Mouse (Mus musculus): ENCODE data around the gene Npm1. TPM values are rescaled to one million over a fixed set of nuclear protein-coding genes. Genes with fewer than 3 reads are reported as not detected.

Gene Npm1
- polyA plus RNA-seq, 1 experiment = 178 TPM

GRCm38 (mm10) chr11:33138686-33139085 is 24.3 kb downstream of the Npm1 start:
- Histone ChIP-seq H3K4me3 (ENCODE audit: insufficient read depth, low read length) (no peak overlapping the region), H3K4me1 (ENCODE audit: control insufficient read depth, insufficient read depth, low read length) (no peaks in the 10 kb centered on the region), H3K27ac (ENCODE audit: insufficient read depth, low read length) (no peak overlapping the region)
- TF ChIP-seq CTCF (IDR thresholded peaks at IDR 0.05; ENCODE audit: extremely low read depth, insufficient read depth, low read length) (no peak), POLR2A (IDR thresholded peaks at IDR 0.05; ENCODE audit: extremely low read depth, insufficient read depth, low read length) (no peak)

DNA sequence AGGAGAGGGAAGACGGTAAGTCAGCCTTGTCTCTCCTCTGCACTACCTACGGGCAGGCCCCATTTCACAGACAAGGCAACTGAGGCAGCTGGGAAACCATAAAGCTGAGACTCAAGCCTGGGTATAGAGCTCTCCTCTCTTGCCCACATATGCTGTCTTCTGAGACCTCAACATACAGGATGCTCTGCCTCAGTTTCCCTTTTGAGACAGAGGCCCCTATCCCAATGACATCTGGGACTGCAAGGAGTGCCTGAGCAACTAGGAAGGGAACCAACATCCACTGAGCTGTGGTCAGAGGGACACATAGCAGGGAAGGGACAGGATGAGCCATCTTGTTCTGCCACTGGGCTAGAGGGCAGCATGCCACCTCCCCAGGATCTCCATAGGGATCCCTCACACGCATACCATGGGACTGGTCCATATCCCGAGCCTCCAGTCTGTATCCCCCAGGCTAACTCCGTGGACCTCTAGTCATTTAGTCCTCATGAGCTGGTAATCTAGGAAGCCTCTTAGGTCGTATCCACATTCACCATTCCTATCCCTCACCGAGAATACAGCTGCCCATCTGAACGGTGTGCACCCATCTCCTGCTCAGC is 28.5 kb downstream of the Npm1 start:
- no peaks in the 10 kb centered on the region for H3K4me1 ChIP-seq (ENCODE audit: control insufficient read depth, insufficient read depth, low read length)
- no peak overlapping the region for H3K4me3 ChIP-seq (ENCODE audit: insufficient read depth, low read length)
- TF ChIP-seq CTCF (IDR thresholded peaks at IDR 0.05; ENCODE audit: extremely low read depth, insufficient read depth, low read length) = no peak
- no peak for TF ChIP-seq POLR2A (IDR thresholded peaks at IDR 0.05; ENCODE audit: extremely low read depth, insufficient read depth, low read length)
- no peak overlapping the region for H3K27ac ChIP-seq (ENCODE audit: insufficient read depth, low read length)

DNA sequence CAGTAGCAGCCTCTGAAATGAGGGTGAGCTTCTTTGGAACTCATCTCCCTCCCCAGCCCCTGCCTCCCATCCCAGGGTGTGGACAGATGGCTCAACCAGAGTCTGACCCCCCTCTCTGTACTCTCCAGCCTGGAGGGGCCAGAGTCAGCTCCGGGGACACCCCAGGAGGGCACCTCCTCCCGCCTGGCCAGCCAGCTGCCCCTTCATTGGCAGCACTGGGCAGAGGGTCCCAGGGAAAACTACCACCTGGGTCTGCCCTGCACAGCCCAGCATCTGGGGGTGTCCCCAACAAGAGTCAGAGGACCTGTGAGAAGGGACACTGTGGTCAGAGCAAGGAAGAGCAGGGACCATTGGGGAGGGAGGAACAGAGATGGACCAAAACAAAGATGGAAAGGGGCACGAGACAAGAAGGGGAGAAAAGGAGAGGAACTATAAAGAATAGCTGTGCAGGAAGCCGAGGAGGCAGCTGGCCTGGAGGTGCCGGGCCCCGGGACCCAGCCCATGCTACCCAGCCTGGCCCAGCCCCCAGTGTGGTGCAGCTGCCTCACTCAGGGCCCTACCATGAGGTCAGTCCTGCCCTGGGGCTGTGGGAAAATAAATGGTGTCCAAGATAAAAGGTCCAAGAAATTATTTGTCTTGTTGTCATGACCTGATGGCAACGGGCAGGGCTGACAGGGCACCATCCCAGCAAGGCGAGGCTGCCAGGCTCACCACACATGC is 30.2 kb downstream of the Npm1 start:
- Histone ChIP-seq H3K4me3 (ENCODE audit: insufficient read depth, low read length) (no peak overlapping the region), H3K27ac (ENCODE audit: insufficient read depth, low read length) (no peak overlapping the region), H3K4me1 (ENCODE audit: control insufficient read depth, insufficient read depth, low read length) (no peaks in the 10 kb centered on the region)
- no peak for TF ChIP-seq CTCF (IDR thresholded peaks at IDR 0.05; ENCODE audit: extremely low read depth, insufficient read depth, low read length)
- no peak for TF ChIP-seq POLR2A (IDR thresholded peaks at IDR 0.05; ENCODE audit: extremely low read depth, insufficient read depth, low read length)

- H3K4me3 ChIP-seq (ENCODE audit: insufficient read depth, low read length) = no peak overlapping the region
- TF ChIP-seq POLR2A (IDR thresholded peaks at IDR 0.05; ENCODE audit: extremely low read depth, insufficient read depth, low read length) (no peak), CTCF (IDR thresholded peaks at IDR 0.05; ENCODE audit: extremely low read depth, insufficient read depth, low read length) (no peak)
- H3K27ac ChIP-seq (ENCODE audit: insufficient read depth, low read length) = no peak overlapping the region
- H3K4me1 ChIP-seq (ENCODE audit: control insufficient read depth, insufficient read depth, low read length) = no peaks in the 10 kb centered on the region
Measured at GRCm38 (mm10) chr11:33127058-33127457, 35.9 kb downstream of the Npm1 start.

DNA sequence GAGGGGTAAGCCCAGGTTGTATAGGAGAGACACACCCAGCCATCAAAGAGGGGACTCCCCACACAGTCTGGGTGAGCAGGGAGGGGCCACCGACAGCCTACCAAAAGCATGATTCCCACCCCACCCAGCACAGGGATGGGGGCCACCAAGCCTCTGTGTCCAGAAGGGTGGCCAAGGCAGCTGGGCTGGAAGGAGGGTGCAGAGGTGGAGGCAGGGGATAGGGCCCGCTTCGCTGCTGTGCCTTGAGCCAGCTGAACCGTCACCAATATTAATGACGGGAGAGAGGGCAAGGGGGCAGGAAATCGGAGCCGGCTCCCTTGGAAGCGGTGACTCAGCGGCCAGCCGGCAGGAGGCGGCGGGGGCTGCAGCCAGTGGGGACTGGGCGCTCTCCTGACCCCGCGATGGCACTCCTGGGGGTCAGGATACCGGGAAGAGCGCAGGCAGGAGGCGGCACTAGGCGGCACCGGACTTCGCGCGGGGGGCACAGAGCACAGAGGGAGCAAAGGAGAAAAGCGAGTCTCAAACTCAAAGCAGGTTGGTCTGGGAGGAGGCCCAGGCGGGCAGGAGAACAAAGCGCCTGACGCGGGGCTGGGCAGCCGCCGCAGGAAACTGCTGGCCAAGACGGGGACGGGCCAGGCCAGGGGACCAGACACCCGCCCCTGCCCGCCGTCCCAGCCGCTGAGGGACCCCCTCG is 40.3 kb downstream of the Npm1 start:
- TF ChIP-seq POLR2A (IDR thresholded peaks at IDR 0.05; ENCODE audit: extremely low read depth, insufficient read depth, low read length) = no peak
- no peak for TF ChIP-seq CTCF (IDR thresholded peaks at IDR 0.05; ENCODE audit: extremely low read depth, insufficient read depth, low read length)
- Histone ChIP-seq H3K4me1 (ENCODE audit: control insufficient read depth, insufficient read depth, low read length) (no peaks in the 10 kb centered on the region), H3K4me3 (ENCODE audit: insufficient read depth, low read length) (no peak overlapping the region), H3K27ac (ENCODE audit: insufficient read depth, low read length) (no peak overlapping the region)

- H3K4me1 ChIP-seq (ENCODE audit: control insufficient read depth, insufficient read depth, low read length) = no peaks in the 10 kb centered on the region
- no peak for TF ChIP-seq CTCF (IDR thresholded peaks at IDR 0.05; ENCODE audit: extremely low read depth, insufficient read depth, low read length)
- no peak for TF ChIP-seq POLR2A (IDR thresholded peaks at IDR 0.05; ENCODE audit: extremely low read depth, insufficient read depth, low read length)
- no peak overlapping the region for H3K27ac ChIP-seq (ENCODE audit: insufficient read depth, low read length)
- H3K4me3 ChIP-seq (ENCODE audit: insufficient read depth, low read length) = no peak overlapping the region
Measured at GRCm38 (mm10) chr11:33119556-33119955, 43.5 kb downstream of the Npm1 start.

DNA sequence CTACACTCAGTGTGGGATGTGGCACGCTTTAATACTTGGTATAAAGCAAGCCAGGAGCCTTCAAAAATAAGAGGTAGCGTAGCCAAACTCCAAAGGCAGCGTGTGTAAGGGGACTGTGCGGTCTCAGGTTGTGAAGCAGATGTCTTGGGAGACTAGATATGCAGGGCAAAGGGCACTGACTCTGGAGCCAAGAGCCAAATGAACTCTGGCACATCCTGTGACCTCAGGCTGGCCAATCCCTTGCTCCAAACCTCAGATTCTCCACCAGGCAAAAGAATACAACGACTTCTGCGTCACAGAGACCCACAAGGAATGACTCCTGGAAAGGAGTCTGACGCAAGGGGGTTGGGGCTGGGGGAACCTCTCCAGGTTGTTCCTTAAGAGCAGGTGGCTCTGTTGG is 43.9 kb downstream of the Npm1 start:
- Histone ChIP-seq H3K4me1 (ENCODE audit: control insufficient read depth, insufficient read depth, low read length) (no peaks in the 10 kb centered on the region), H3K4me3 (ENCODE audit: insufficient read depth, low read length) (no peak overlapping the region), H3K27ac (ENCODE audit: insufficient read depth, low read length) (no peak overlapping the region)
- TF ChIP-seq POLR2A (IDR thresholded peaks at IDR 0.05; ENCODE audit: extremely low read depth, insufficient read depth, low read length) = no peak

DNA sequence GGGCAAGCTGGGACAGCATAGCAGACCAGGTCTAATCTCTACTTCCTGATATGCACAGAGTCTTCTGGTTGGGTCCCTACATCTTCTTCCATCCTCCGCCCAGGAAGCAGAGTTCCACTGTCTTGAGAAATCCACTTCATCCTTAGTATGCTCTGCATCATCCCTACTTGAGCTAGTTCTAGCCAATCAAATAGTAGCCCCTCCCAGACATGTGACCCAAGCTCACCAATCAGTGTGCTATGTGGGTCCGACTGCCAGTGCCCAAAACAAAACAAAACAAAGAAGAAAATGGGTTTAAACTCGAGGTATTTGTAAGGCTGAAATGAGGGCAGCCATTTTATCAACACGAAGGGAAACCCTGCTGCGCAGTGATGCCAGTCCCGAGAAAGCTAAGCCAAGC is 44.5 kb downstream of the Npm1 start:
- Histone ChIP-seq H3K27ac (ENCODE audit: insufficient read depth, low read length) (no peak overlapping the region), H3K4me3 (ENCODE audit: insufficient read depth, low read length) (no peak overlapping the region), H3K4me1 (ENCODE audit: control insufficient read depth, insufficient read depth, low read length) (no peaks in the 10 kb centered on the region)
- TF ChIP-seq CTCF (IDR thresholded peaks at IDR 0.05; ENCODE audit: extremely low read depth, insufficient read depth, low read length) = no peak
- TF ChIP-seq POLR2A (IDR thresholded peaks at IDR 0.05; ENCODE audit: extremely low read depth, insufficient read depth, low read length) = no peak

DNA sequence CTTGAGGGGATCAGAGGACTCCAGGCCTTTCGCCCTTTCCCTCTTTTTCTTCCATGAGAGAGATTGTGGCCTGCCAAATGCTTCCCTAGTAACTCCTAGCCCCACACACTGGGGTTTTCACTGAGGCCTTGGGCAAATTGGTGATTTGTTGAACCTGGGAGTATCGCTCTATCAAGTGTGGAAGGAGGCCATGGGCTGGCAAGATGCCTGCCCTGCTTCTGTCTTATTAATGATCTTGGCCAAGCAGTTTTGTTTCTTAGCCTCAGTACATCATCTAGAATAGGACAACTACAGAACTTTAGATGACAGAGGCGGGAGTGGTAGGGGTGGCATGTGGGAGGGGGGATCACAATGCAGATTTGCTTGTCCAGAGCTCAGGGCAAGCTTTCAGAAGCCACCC is 47.2 kb downstream of the Npm1 start:
- Histone ChIP-seq H3K4me3 (ENCODE audit: insufficient read depth, low read length) (no peak overlapping the region), H3K27ac (ENCODE audit: insufficient read depth, low read length) (no peak overlapping the region), H3K4me1 (ENCODE audit: control insufficient read depth, insufficient read depth, low read length) (no peaks in the 10 kb centered on the region)
- no peak for TF ChIP-seq POLR2A (IDR thresholded peaks at IDR 0.05; ENCODE audit: extremely low read depth, insufficient read depth, low read length)
- TF ChIP-seq CTCF (IDR thresholded peaks at IDR 0.05; ENCODE audit: extremely low read depth, insufficient read depth, low read length) = no peak

- Histone ChIP-seq H3K27ac (ENCODE audit: insufficient read depth, low read length) (no peak overlapping the region), H3K4me3 (ENCODE audit: insufficient read depth, low read length) (no peak overlapping the region), H3K4me1 (ENCODE audit: control insufficient read depth, insufficient read depth, low read length) (no peaks in the 10 kb centered on the region)
- no peak for TF ChIP-seq POLR2A (IDR thresholded peaks at IDR 0.05; ENCODE audit: extremely low read depth, insufficient read depth, low read length)
- no peak for TF ChIP-seq CTCF (IDR thresholded peaks at IDR 0.05; ENCODE audit: extremely low read depth, insufficient read depth, low read length)
Measured at GRCm38 (mm10) chr11:33112407-33112806, 50.6 kb downstream of the Npm1 start.
